Mouse (Mus musculus): ENCODE data around the gene Mcu. TPM values are rescaled to one million over a fixed set of nuclear protein-coding genes. Genes with fewer than 3 reads are reported as not detected.

Gene Mcu
- 9.0 and 10.1 TPM in 2 replicates for polyA plus RNA-seq (2012; rRNA removed; ENCODE audit: low replicate concordance)

DNA sequence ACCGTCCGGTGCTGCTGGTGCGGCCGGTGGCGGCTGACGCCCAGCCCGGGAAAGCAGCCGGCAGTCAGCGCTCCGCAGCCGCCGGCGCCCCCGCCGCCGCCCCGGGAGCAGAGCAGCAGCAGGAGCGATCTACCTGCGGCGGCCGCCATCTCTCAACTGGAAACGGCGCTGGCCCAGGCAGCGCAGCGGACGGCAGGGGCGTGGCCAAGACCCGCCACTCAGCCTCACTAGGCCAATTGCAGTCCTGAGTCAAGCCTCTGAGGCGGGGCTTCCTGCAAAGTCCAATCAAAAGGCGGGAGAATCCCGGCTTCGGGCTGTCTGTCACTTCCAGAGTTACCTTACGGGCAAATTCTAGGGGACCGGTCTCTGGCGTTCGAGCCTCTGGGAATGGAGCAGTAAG is at the start of gene Mcu:
Mcu (minus strand) TSS at position 171 of the 400 bp plus-strand sequence.

DNA sequence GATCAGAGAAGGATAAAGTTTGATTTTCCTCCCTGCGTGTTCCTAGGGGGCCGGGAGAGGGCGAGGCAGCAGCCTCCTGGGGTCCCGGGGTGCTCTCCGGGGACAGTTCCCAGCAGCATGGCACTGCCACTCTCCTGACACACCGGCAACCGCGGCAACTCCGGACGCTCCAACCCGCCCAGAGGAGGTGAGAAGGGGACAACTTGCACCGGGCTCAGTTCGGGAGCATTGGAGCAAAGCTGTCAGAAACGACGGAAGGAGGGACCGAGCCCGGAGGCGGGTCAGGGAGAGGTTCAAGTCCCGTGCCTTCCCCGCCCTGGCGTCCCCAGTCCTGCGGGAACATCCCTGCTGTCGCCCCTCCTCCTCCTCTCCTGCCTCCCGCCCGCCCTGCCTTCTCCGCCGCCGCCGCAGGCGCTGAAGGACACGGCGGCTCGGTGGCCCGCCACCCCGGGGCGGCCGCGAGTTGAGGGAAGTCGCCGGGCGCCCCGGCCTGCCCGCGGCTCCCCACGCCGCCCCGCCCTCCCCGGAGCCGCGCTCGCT is 441 bp downstream of the Mcu start, which contains the start of gene Gm10322:
Gm10322 (plus strand) TSS at position 83 of the 540 bp plus-strand sequence.

DNA sequence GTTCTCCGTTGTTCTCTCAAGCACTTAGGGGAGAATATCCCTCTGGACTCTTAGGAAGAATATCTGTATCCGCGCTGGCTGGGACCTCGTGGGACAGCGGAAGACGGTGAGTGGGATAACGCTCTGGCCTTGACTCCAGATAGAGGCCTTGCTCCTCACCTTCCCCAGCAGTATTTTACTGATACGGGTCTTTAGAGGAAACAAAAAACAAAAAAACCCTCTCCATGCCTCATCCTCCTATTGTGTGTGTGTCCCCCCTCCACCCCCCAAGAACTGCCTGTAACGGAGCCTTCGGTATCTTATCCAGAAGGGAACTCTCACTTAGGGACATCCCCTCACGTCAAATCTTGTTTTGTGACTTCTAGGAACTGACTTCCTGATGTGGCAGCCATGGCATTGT is 174.8 kb downstream of the Mcu start, which contains the start of gene Oit3:
Oit3 (minus strand) TSS at position 44 of the 400 bp plus-strand sequence.

DNA sequence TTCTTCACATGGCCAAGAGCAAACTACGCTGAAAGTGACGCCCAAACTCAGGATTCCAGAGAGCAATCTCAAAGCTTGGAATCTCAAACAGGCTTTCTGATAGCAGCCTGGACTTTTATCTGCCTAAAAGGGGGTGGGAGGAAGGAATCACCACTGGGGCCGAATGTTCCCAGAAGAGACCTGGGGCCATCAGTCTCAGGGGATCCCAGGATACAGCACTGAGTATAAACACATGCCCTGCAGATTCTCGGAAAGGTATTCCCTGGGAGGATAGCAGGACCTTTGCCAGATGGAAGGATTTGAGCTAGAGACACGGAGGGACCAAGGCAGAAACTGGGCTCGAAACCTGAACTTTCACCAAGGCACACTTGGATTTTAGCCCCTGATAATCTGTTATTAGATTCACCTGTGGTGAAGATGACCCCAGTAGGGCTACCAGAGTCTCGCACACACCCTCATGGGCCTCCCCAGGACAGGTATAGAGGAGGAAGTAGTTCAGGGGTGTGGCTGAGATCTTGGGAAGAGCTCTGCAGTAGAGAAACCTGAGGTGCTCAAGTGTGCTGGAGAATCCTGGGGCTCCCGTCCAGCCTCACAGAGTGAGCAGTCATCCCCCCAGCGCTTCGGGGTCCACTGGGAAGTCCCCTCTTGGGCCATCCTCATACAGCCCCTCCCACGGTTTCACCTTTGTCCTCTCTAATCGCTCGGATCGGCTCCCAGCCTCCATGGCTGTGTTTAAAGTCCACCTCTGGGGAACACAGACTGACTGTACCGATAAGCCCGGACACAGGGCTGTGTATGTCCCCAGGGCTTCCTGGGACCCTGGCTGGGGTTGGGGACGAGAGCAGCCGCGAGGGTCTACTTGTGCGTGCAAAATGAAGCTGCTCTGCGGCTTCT is 213.3 kb downstream of the Mcu start, which contains the start of gene Pla2g12b:
Pla2g12b (plus strand) TSS at position 762 of the 894 bp plus-strand sequence.

Other genes with a start within 250 kb of the Mcu start
- gene Gm10273, start 221.1 kb downstream of the Mcu start, polyA plus RNA-seq (2012; rRNA removed; ENCODE audit: low replicate concordance): 4.4 and 37.2 TPM in 2 replicates
- not detected in 2 replicates for gene Pla2g12b, start 213.0 kb downstream of the Mcu start, polyA plus RNA-seq (2012; rRNA removed; ENCODE audit: low replicate concordance)
- gene Oit3, start 174.9 kb downstream of the Mcu start, polyA plus RNA-seq (2012; rRNA removed; ENCODE audit: low replicate concordance): 0.14 and 0.80 TPM in 2 replicates
- gene Gm10322, start 629 bp downstream of the Mcu start, polyA plus RNA-seq (2012; rRNA removed; ENCODE audit: low replicate concordance): not detected in 2 replicates
- gene Micu1, start 85.8 kb upstream of the Mcu start, polyA plus RNA-seq (2012; rRNA removed; ENCODE audit: low replicate concordance): 33.7 and 43.8 TPM in 2 replicates